Mouse (Mus musculus) thymus, adult 2 months (tissue): ENCODE results near the gene Hnrnph3.

Experiments used
- CTCF ChIP-seq: fragments of 200-500 bp; IDR thresholded peaks from 2 replicates; pipeline ENCODE4 v1.5.1; 2012; ENCODE audit warnings: mild to moderate bottlenecking, control low read depth, low read length, moderate library complexity, borderline replicate concordance; ENCODE audit not compliant: control insufficient read depth, poor library complexity, insufficient read depth; ENCODE audit errors: extremely low read depth
- POLR2A ChIP-seq: fragments of 200-500 bp; IDR thresholded peaks from 2 replicates; pipeline ENCODE4 v1.6.1; 2012; ENCODE audit warnings: mild to moderate bottlenecking, low read length, control low read depth, moderate library complexity; ENCODE audit not compliant: control insufficient read depth, poor library complexity, insufficient read depth; ENCODE audit errors: extremely low read depth

GRCm38 (mm10) chr10:63032267-63032666 lies 8.2 kb upstream of the Hnrnph3 start:
- TF ChIP-seq CTCF, result no peak
- no peak for TF ChIP-seq POLR2A
